Mouse (Mus musculus) heart, embryonic 16.5 days (tissue): ENCODE measurements around the gene Ugt1a6a. TPM values are rescaled to one million over a fixed set of nuclear protein-coding genes. Genes with fewer than 3 reads are reported as not detected.
"Not testable (repeated sequence)": the region's sequence is repeated elsewhere in the genome, so short reads cannot be mapped to it uniquely, and the experiment has no call there.

ENCODE experiments used
- ATAC-seq: fragments of 200-750 bp; cut with Nextera tagmentation; replicated peaks from 2 replicates; pipeline ENCODE4 v1.8.0; 2017; ENCODE audit warnings: moderate number of reproducible peaks; ENCODE audit not compliant: insufficient read depth, low FRiP score; ENCODE audit errors: extremely low read depth
- H3K27ac ChIP-seq: fragments of 300-500 bp; sonication (generic); 2 replicates; pipeline ENCODE4 v1.5.1; 2014; ENCODE audit warnings: mild to moderate bottlenecking, low read length, control low read depth, moderate library complexity
- H3K27me3 ChIP-seq: fragments of 300-500 bp; sonication (generic); 2 replicates; pipeline ENCODE4 v1.6.1; 2014; ENCODE audit warnings: low read length, mixed read lengths; ENCODE audit not compliant: control insufficient read depth, insufficient read depth
- H3K36me3 ChIP-seq: fragments of 300-500 bp; sonication (generic); 2 replicates; pipeline ENCODE4 v1.6.1; 2014; ENCODE audit not compliant: control insufficient read depth, insufficient read depth
- H3K4me1 ChIP-seq: fragments of 300-500 bp; sonication (generic); 2 replicates; pipeline ENCODE4 v1.6.1; 2014; ENCODE audit warnings: low read length, mixed read lengths; ENCODE audit not compliant: control insufficient read depth, insufficient read depth
- H3K4me2 ChIP-seq: fragments of 300-500 bp; sonication (generic); 2 replicates; pipeline ENCODE4 v1.6.1; 2014; ENCODE audit warnings: low read depth, mild to moderate bottlenecking, control low read depth, low read length
- H3K4me3 ChIP-seq: fragments of 300-500 bp; sonication (generic); 2 replicates; pipeline ENCODE4 v1.5.1; 2014; ENCODE audit warnings: mild to moderate bottlenecking, control low read depth, low read length
- H3K9ac ChIP-seq: fragments of 300-500 bp; sonication (generic); 2 replicates; pipeline ENCODE4 v1.6.1; 2014; ENCODE audit warnings: low read length, control low read depth
- H3K9me3 ChIP-seq: fragments of 300-500 bp; sonication (generic); replicated peaks from 2 replicates; pipeline ENCODE4 v1.6.1; 2016; ENCODE audit warnings: low read length; ENCODE audit not compliant: control insufficient read depth
- WGBS: fragments of 180-500 bp; shearing (Covaris S2); extraction: QIAGEN DNeasy Blood & Tissue Kit; methylation state at CpG from one replicate; pipeline ENCODE4 v1.1.7; 2014; 5-methylcytosine and 5-hydroxymethylcytosine counted together
- polyA plus RNA-seq: library from polyadenylated mRNA; unstranded; fragments of >200 nt; fragmentation: Nextera tagmentation; extraction: Ambion mirVana; gene quantifications from 2 replicates; pipeline ENCODE4 v1.2.1, GENCODE M21; 2015

The Ugt1a6a gene
- polyA plus RNA-seq, 1 experiment from 2014 or later, result 0.83 TPM

DNA sequence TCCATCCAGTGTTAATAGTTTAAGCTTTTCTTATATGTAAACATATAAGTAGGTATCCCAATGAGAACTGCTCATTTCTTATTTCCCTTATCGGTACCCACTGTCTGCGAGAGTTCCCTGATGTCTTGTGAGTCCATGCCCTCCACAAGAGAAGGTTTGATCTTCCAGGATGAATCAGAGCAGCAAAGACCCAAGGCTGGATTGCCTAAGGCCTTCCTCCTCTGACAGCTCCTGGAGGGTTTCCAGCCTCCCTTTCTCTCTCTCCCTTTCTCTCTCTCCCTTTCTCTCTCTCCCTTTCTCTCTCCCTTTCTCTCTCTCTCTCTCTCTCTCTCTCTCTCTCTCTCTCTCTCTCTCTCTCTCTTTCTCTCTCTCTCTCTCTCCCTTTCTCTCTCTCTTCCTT is 5.5 kb upstream of the Ugt1a6a start:
- WGBS, result 91% methylated on average over 2 of the region's 2 CpGs
- not testable (repeated sequence) for ATAC-seq, H3K9ac ChIP-seq

DNA sequence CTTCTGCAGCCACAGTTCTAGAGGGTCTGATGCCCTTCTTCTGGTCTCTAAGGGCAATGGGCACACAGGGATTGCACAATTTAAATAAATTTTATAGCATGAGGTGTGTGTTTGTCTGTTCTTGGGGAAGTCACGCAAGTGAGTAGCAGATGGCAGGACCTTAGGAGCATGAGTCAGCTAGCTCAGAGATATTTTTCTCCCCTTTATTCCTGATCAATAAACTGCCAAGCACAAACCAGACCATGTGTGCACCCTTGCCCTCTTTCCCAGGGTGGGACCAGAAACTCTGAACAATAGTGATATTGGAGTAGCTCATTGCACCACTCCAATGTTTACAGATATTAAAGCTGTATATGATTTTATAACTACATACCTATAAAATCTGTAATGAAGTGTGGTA is 4.4 kb upstream of the Ugt1a6a start:
- not testable (repeated sequence) for H3K36me3 ChIP-seq, H3K9me3 ChIP-seq, H3K9ac ChIP-seq, H3K27me3 ChIP-seq, H3K4me2 ChIP-seq, ATAC-seq, H3K4me3 ChIP-seq, H3K27ac ChIP-seq, H3K4me1 ChIP-seq
- 76% methylated on average over 1 of the region's 1 CpGs for WGBS

More for the DNA sequence above, 5.5 kb upstream of the Ugt1a6a start:
- H3K36me3 ChIP-seq, H3K4me1 ChIP-seq, H3K4me2 ChIP-seq, H3K27me3 ChIP-seq, H3K27ac ChIP-seq, H3K4me3 ChIP-seq, H3K9me3 ChIP-seq: not testable (repeated sequence)

DNA sequence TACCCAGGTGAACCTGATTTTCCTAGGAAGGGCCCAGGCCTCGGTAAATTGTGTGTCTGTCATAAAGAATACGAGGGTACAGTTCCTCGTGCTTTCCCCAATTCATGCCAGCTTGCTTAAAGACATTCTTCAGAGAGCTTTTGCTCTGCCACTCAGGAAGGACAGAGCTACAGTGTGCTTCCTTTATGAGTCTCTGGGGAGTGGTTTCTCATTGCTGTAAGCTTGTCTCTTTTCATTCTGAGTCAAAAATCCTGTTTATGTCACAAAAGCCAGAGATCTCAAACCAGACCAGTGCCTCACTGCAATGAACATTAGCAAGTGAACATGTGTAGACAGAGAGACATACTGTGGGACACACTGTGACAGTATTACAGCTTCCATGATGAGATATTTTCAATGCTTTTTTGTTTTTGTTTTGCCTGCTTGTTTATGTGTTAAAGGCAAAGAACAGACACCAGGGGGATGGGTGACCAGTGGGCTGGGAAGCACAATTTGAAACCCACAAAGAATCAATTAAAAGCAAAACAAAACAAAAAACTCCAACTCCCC is 627 bp upstream of the Ugt1a6a start:
- no peak overlapping the region for H3K4me2 ChIP-seq
- H3K27ac ChIP-seq, result no peak overlapping the region
- H3K4me1 ChIP-seq, result peaks cover 2% of the 10 kb centered on the region; the same call in 1 of the 2 replicates
- no peak overlapping the region for H3K9ac ChIP-seq
- no peaks in the 10 kb centered on the region for H3K9me3 ChIP-seq
- H3K27me3 ChIP-seq, result no peaks in the 10 kb centered on the region
- no peak for ATAC-seq
- WGBS, result 51% methylated on average over 3 of the region's 3 CpGs
- no peak overlapping the region for H3K4me3 ChIP-seq
- no peaks in the 10 kb centered on the region for H3K36me3 ChIP-seq

DNA sequence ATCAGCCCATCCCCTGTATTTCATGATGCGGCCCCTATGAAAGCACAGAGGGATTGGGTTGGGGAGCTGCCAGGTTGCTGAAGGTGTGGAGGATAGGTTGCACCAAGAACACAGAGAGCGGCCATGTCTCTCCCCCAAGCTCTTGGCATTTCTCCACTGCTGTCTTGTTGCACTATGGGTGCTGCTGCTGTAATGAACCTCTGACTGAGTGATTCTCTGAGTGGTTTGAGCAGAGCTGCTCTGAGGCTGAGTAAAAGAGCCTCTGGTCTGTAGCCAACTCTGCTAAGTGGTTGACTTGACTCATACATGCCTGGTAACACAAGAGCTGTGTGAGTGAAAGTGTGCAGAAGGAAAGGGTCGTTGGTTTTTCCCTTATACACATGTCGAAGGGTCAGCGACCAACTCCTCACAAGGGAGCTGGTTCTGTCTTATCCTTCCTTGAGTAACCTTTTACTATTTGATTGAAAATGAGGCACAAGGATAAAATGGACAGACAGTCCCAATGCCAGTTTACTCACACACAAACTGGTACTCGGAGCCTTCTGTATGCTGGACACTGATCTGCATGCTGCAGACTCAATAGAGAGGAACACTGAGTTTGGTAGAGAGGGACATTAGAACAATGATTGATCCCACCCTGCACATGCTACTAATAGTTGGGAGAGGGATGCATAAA is 758 bp downstream of the Ugt1a6a start:
- WGBS, result 72% methylated on average over 5 of the region's 6 CpGs
- H3K9ac ChIP-seq, result not testable (repeated sequence)
- ATAC-seq, result 0 out of 2 replicates have a peak, but pooled peaks have one; percentile 52

DNA sequence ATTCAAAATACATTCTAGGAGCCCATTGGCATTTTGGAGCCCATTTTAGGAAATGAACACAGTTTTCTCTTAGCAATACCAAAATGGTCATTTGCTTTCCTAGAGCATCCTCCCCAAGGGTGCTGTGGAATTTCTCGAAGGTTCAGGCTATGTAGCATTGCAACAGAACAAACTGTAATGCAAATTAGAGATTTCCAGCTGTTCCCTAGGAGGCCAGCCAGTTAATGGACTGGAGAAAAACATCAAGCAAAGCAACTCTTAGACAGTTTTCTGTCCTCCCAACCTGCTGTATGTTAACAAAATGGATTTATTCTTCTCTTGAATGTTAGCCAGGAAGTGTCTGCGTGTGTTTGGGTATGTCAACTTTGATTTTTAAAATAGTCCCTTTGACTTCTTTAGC is 2.0 kb downstream of the Ugt1a6a start:
- no peak for ATAC-seq
- no peak overlapping the region for H3K4me3 ChIP-seq
- H3K4me1 ChIP-seq, result peaks cover 2% of the 10 kb centered on the region; the same call in 1 of the 2 replicates
- no peak overlapping the region for H3K27ac ChIP-seq
- H3K9me3 ChIP-seq, result no peaks in the 10 kb centered on the region
- H3K36me3 ChIP-seq, result no peaks in the 10 kb centered on the region
- H3K4me2 ChIP-seq, result no peak overlapping the region
- H3K27me3 ChIP-seq, result no peaks in the 10 kb centered on the region
- no peak overlapping the region for H3K9ac ChIP-seq
- 60% methylated on average over 2 of the region's 2 CpGs for WGBS

More for the DNA sequence above, 758 bp downstream of the Ugt1a6a start:
- H3K4me2 ChIP-seq, H3K27ac ChIP-seq, H3K27me3 ChIP-seq, H3K4me1 ChIP-seq, H3K36me3 ChIP-seq, H3K4me3 ChIP-seq, H3K9me3 ChIP-seq: not testable (repeated sequence)

DNA sequence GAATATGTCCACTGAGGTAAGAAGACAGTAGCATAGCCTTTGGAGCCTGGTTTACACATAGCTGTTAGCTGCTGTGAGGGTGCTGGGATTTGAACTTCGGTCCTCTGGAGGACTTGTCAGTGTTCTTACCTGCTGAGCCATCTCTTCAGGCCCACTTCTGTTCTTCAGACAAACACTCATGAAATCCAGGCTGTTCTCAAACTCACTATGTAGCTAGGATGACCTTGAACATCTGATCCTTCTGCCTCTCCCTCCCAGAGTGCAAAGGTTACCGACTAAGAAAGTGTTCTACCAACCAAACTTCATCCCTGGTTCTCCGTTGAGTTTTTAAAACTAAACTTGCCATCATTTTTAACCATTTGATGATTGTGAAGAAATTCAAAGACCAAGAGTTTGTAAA is 2.7 kb downstream of the Ugt1a6a start:
- no peak overlapping the region for H3K4me2 ChIP-seq
- H3K36me3 ChIP-seq, result no peaks in the 10 kb centered on the region
- H3K4me3 ChIP-seq, result no peak overlapping the region
- H3K4me1 ChIP-seq, result peaks cover 2% of the 10 kb centered on the region; the same call in 1 of the 2 replicates
- no peak for ATAC-seq
- no peaks in the 10 kb centered on the region for H3K27me3 ChIP-seq
- WGBS, result 79% methylated on average over 3 of the region's 3 CpGs
- H3K9ac ChIP-seq, result no peak overlapping the region
- H3K9me3 ChIP-seq, result no peaks in the 10 kb centered on the region
- H3K27ac ChIP-seq, result no peak overlapping the region

DNA sequence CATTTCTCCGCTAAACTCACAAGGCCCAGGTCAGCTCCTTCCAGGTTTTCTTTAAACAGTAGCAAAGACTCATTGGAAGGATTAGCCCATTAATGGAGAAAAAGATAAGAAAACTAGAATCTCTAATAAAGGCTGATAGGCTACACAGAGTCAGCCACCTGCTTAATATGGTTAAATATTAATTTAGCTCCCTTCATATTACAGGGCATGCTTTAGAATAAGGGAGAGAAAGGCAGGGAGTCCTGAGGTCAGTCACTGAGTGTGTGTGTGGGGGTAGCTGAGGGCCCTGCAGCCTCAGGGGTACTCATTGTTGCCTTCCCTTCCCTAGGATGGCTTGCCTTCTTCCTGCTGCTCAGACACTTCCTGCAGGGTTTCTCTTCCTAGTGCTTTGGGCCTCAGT is 3.5 kb downstream of the Ugt1a6a start:
- ATAC-seq, result no peak

DNA sequence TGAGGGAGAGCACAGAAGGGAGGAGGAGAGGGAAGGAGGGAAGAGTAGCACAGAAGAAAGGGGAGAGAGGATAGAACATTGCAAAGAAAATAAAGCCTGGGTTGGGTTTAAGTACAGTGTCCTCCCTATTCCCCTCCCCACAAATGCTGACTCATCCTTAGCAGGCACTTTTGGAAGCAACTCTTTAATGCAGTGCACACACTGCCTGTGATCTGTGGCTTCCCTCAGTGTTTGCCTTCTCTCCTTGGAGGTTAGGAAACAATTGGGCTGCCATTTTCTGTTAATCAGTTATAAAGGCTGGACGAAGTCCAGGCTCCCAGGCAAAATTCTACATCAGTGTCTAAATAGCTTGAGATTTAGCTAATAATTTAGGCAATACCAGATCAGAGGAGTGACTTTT is 5.9 kb downstream of the Ugt1a6a start:
- H3K27me3 ChIP-seq, H3K4me3 ChIP-seq, ATAC-seq, H3K9me3 ChIP-seq, H3K4me2 ChIP-seq, H3K27ac ChIP-seq, H3K36me3 ChIP-seq, H3K9ac ChIP-seq, H3K4me1 ChIP-seq: not testable (repeated sequence)
- WGBS, result 49% methylated on average over 1 of the region's 1 CpGs

More for the DNA sequence above, 3.5 kb downstream of the Ugt1a6a start:
- Histone ChIP-seq H3K4me3 (no peak overlapping the region), H3K27me3 (no peaks in the 10 kb centered on the region), H3K9ac (no peak overlapping the region), H3K4me2 (no peak overlapping the region), H3K9me3 (no peaks in the 10 kb centered on the region), H3K27ac (no peak overlapping the region), H3K36me3 (no peaks in the 10 kb centered on the region), H3K4me1 (peaks cover 2% of the 10 kb centered on the region; the same call in 1 of the 2 replicates)
- WGBS, result 84% methylated on average over 1 of the region's 1 CpGs

DNA sequence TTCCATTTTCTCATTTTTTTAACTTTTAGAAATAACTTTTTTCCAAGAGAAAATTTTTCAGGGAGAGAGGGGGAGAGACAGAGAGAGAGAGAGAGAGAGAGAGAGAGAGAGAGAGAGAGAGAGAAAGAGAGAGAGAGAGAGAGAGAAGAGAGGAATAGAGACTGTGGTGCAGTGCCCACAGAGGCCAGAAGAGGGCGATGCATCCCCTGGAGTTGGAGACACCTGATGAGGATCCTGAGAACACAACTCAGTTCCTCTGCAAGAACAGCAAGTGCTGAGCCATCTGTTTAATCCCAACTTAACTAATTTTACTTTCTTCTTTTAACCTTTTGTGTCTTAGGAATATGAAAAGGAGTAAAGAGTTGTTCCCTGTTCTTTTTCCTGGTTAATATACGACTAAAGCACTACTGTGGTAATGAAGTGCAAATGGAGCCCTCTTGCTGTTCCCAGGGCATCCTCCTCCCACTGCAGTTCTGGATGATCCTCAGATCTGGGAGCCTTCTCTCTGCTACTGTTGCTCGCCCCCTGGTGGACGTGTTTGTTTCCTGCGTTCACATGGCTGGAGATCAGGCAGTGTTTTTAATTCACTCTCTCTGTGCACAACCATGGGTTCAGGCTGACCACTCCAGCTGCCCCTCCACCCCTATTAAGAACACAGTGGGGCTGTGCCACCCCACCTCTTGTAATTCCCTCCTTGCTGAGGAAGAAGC is 9.5 kb downstream of the Ugt1a6a start:
- not testable (repeated sequence) for H3K27ac ChIP-seq, H3K27me3 ChIP-seq, ATAC-seq, H3K4me1 ChIP-seq, H3K9ac ChIP-seq, H3K4me2 ChIP-seq, H3K4me3 ChIP-seq, H3K36me3 ChIP-seq, H3K9me3 ChIP-seq
- 2% methylated on average over 4 of the region's 5 CpGs for WGBS
